Mouse (Mus musculus) heart, postnatal 10 days (tissue): ENCODE results near the gene Vmn1r62. TPM values are rescaled to one million over a fixed set of nuclear protein-coding genes. Genes with fewer than 3 reads are reported as not detected.
"Not testable (repeated sequence)": the region's sequence is repeated elsewhere in the genome, so short reads cannot be mapped to it uniquely, and the experiment has no call there.

Experiments
- DNase-seq, 2 experiments: peaks; one replicate each; pipeline ENCODE4 v3.0.0; 2021
- intact Hi-C: fragments of 180-260 bp; cut with DNase I; formaldehyde crosslinking; loops from one replicate; pipeline ENCODE4 v1.15.1; 2025
- total RNA-seq, 2 experiments: library from RNA; stranded (reverse); gene quantifications; 2 replicates each; pipeline ENCODE4 v1.2.3; 2021

Vmn1r62 gene
- not detected for total RNA-seq

GRCm38 (mm10) chr7:5673331-5673730 lies at the start of gene Vmn1r62:
Gene Vmn1r62 (plus strand): TSS chr7:5673631.
- intact Hi-C loops = not testable (repeated sequence)

More at GRCm38 (mm10) chr7:5673331-5673730, at the start of gene Vmn1r62:
- not testable (repeated sequence) for DNase-seq

Other genes with a start within 250 kb of the Vmn1r62 start
- not detected for gene Vmn1r59, start 216.9 kb upstream of the Vmn1r62 start, total RNA-seq
- gene Vmn2r28, start 179.7 kb upstream of the Vmn1r62 start, total RNA-seq = not detected
- not detected for gene Vmn1r60, start 126.3 kb upstream of the Vmn1r62 start, total RNA-seq
- not detected for gene Vmn1r61, start 60.3 kb upstream of the Vmn1r62 start, total RNA-seq
- not detected for gene Vmn1r63, start 131.8 kb downstream of the Vmn1r62 start, total RNA-seq
- gene Vmn1r64, start 210.9 kb downstream of the Vmn1r62 start, total RNA-seq = not detected